Mouse (Mus musculus) MEL (cell line): ENCODE data around the gene Fam19a1. TPM values are rescaled to one million over a fixed set of nuclear protein-coding genes. Genes with fewer than 3 reads are reported as not detected.
"Not testable (repeated sequence)": the region's sequence is repeated elsewhere in the genome, so short reads cannot be mapped to it uniquely, and the experiment has no call there.

Experiments used
- DNase-seq: peaks from one replicate; pipeline ENCODE4 v3.0.0; 2011; ENCODE audit warnings: low read depth, low spot score
- H3K27ac ChIP-seq: 2 replicates; pipeline ENCODE4 v1.5.1; 2012; ENCODE audit warnings: low read depth, mild to moderate bottlenecking, control low read depth, low read length, moderate library complexity; ENCODE audit not compliant: control insufficient read depth
- H3K27me3 ChIP-seq, 2 experiments: fragments of 150-350 bp in 1 of 2; sonication (generic) in 1 of 2; 2 replicates each; pipeline ENCODE4 v1.6.1; 2012; ENCODE audit warnings: low read length in 2 of 2, mild to moderate bottlenecking in 2 of 2, improper control_type of control experiment in 1 of 2, moderate library complexity in 1 of 2; ENCODE audit not compliant: insufficient read depth in 2 of 2, control insufficient read depth in 1 of 2
- H3K36me3 ChIP-seq, 2 experiments: 2 replicates each; pipeline ENCODE4 v1.6.1; 2012 to 2014; ENCODE audit warnings: low read length in 2 of 2, improper control_type of control experiment in 1 of 2, inconsistent platforms in 1 of 2, mild to moderate bottlenecking in 1 of 2; ENCODE audit not compliant: insufficient read depth in 2 of 2, control insufficient read depth in 1 of 2
- H3K4me1 ChIP-seq, 2 experiments: fragments of 150-350 bp in 1 of 2; sonication (generic) in 1 of 2; 2 replicates each; pipeline ENCODE4 v1.6.1; 2012; ENCODE audit warnings: low read length in 2 of 2, improper control_type of control experiment in 1 of 2, mild to moderate bottlenecking in 1 of 2; ENCODE audit not compliant: insufficient read depth in 2 of 2, control insufficient read depth in 1 of 2
- H3K4me3 ChIP-seq, 2 experiments: fragments of 150-350 bp in 1 of 2; sonication (generic) in 1 of 2; 2 replicates each; pipeline ENCODE4 v1.5.1; 2012; ENCODE audit warnings: low read depth in 2 of 2, low read length in 2 of 2, mild to moderate bottlenecking in 2 of 2, moderate library complexity in 2 of 2, control low read depth in 1 of 2, improper control_type of control experiment in 1 of 2; ENCODE audit not compliant: control insufficient read depth in 1 of 2, insufficient read depth in 1 of 2
- H3K79me2 ChIP-seq: 2 replicates; pipeline ENCODE4 v1.6.1; 2012; ENCODE audit warnings: mild to moderate bottlenecking, low read length, moderate library complexity; ENCODE audit not compliant: control insufficient read depth, poor library complexity, insufficient read depth
- H3K9ac ChIP-seq: 2 replicates; pipeline ENCODE4 v1.6.1; 2012; ENCODE audit warnings: low read depth, mild to moderate bottlenecking, control low read depth, low read length, moderate library complexity; ENCODE audit not compliant: control insufficient read depth, poor library complexity, severe bottlenecking
- H3K9me3 ChIP-seq: fragments of 150-350 bp; sonication (generic); replicated peaks from 2 replicates; pipeline ENCODE4 v1.6.1; 2012; ENCODE audit warnings: mild to moderate bottlenecking, low read length, improper control_type of control experiment, moderate library complexity; ENCODE audit not compliant: insufficient read depth
- BHLHE40 ChIP-seq: IDR thresholded peaks from 2 replicates; pipeline ENCODE4 v1.6.1; 2012; ENCODE audit warnings: low read depth, mild to moderate bottlenecking, inconsistent platforms, low read length, improper control_type of control experiment, borderline replicate concordance
- CHD2 ChIP-seq: IDR thresholded peaks from 2 replicates; pipeline ENCODE4 v1.6.1; 2011; ENCODE audit warnings: low read length, improper control_type of control experiment
- E2F4 ChIP-seq: IDR thresholded peaks from 2 replicates; pipeline ENCODE4 v1.6.1; 2011; ENCODE audit warnings: low read depth, low read length, improper control_type of control experiment, borderline replicate concordance
- EP300 ChIP-seq, 2 experiments: IDR thresholded peaks; 2 replicates each; pipeline ENCODE4 v1.6.1; 2011; ENCODE audit warnings: improper control_type of control experiment in 2 of 2, low read length in 2 of 2, low read depth in 1 of 2, mild to moderate bottlenecking in 1 of 2
- ETS1 ChIP-seq: IDR thresholded peaks from 2 replicates; pipeline ENCODE4 v1.6.1; 2012; ENCODE audit warnings: low read depth, mild to moderate bottlenecking, inconsistent platforms, low read length, improper control_type of control experiment, moderate library complexity
- GATA1 ChIP-seq: IDR thresholded peaks from 2 replicates; pipeline ENCODE4 v1.6.1; 2011; ENCODE audit warnings: low read depth, low read length, improper control_type of control experiment
- HCFC1 ChIP-seq: IDR thresholded peaks from 2 replicates; pipeline ENCODE4 v1.6.1; 2012; ENCODE audit warnings: low read depth, mild to moderate bottlenecking, inconsistent platforms, low read length, improper control_type of control experiment, moderate library complexity
- JUND ChIP-seq: IDR thresholded peaks from 2 replicates; pipeline ENCODE4 v1.6.1; 2011; ENCODE audit warnings: low read depth, mild to moderate bottlenecking, improper control_type of control experiment, low read length
- KAT2A ChIP-seq: conservative IDR thresholded peaks from 2 replicates; pipeline ENCODE4 v1.6.1; 2012; ENCODE audit warnings: low read depth, low read length, improper control_type of control experiment, inconsistent platforms
- MAZ ChIP-seq: IDR thresholded peaks from 2 replicates; pipeline ENCODE4 v1.6.1; 2012; ENCODE audit warnings: low read depth, mild to moderate bottlenecking, inconsistent platforms, low read length, improper control_type of control experiment
- MEF2A ChIP-seq: IDR thresholded peaks from 2 replicates; pipeline ENCODE4 v1.6.1; 2014; ENCODE audit warnings: low read depth, mild to moderate bottlenecking, inconsistent platforms, low read length, improper control_type of control experiment; ENCODE audit not compliant: poor library complexity, insufficient replicate concordance, severe bottlenecking; ENCODE audit errors: extremely low read depth
- MYB ChIP-seq: IDR thresholded peaks from 2 replicates; pipeline ENCODE4 v1.6.1; 2011; ENCODE audit warnings: mild to moderate bottlenecking, low read depth, low read length, improper control_type of control experiment
- NELFE ChIP-seq: IDR thresholded peaks from 2 replicates; pipeline ENCODE4 v1.6.1; 2011; ENCODE audit warnings: low read depth, low read length, improper control_type of control experiment
- NRF1 ChIP-seq: IDR thresholded peaks from 2 replicates; pipeline ENCODE4 v1.6.1; 2014; ENCODE audit warnings: low read depth, mild to moderate bottlenecking, inconsistent platforms, low read length, improper control_type of control experiment, moderate library complexity; ENCODE audit not compliant: poor library complexity, insufficient read depth, severe bottlenecking
- SIN3A ChIP-seq: IDR thresholded peaks from 2 replicates; pipeline ENCODE4 v1.6.1; 2012; ENCODE audit warnings: low read length, improper control_type of control experiment, inconsistent platforms
- SMC3 ChIP-seq: IDR thresholded peaks from 2 replicates; pipeline ENCODE4 v1.6.1; 2011; ENCODE audit warnings: low read depth, low read length, improper control_type of control experiment
- TBP ChIP-seq: IDR thresholded peaks from 2 replicates; pipeline ENCODE4 v1.8.0; 2011; ENCODE audit warnings: low read depth, low read length, improper control_type of control experiment
- USF1 ChIP-seq: IDR thresholded peaks from 2 replicates; pipeline ENCODE4 v1.6.1; 2014; ENCODE audit warnings: low read depth, mild to moderate bottlenecking, inconsistent platforms, low read length, improper control_type of control experiment, moderate library complexity
- ZC3H11A ChIP-seq: IDR thresholded peaks from 2 replicates; pipeline ENCODE4 v1.6.1; 2012; ENCODE audit warnings: low read depth, mild to moderate bottlenecking, inconsistent platforms, low read length, improper control_type of control experiment
- ZKSCAN1 ChIP-seq: IDR thresholded peaks from 2 replicates; pipeline ENCODE4 v1.6.1; 2012; ENCODE audit warnings: low read depth, mild to moderate bottlenecking, inconsistent platforms, low read length, improper control_type of control experiment, moderate library complexity
- ZNF384 ChIP-seq: IDR thresholded peaks from 2 replicates; pipeline ENCODE4 v1.6.1; 2012; ENCODE audit warnings: low read depth, mild to moderate bottlenecking, inconsistent platforms, low read length, improper control_type of control experiment
- polyA plus RNA-seq, 2 experiments: library from polyadenylated mRNA; stranded (reverse) in 1 of 2; unstranded in 1 of 2; fragments of >175 nt in 1 of 2; fragments of >200 nt in 1 of 2; gene quantifications; 2 replicates each; pipeline versions ENCODE4 v1.2.1 to v1.2.4; 2012; ENCODE audit warnings: low replicate concordance in 2 of 2, low read depth in 1 of 2; ENCODE audit not compliant: insufficient read length in 2 of 2, insufficient read depth in 1 of 2, missing spikeins in 1 of 2
- total RNA-seq: library from RNA; depleted of rRNA; stranded (reverse); fragments of 300-350 nt; gene quantifications from 2 replicates; pipeline ENCODE4 v1.2.3, GENCODE M21; 2012

The Fam19a1 gene
- total and polyA plus RNA-seq, 3 experiments = not detected

- H3K4me3 ChIP-seq = no peak overlapping the region
- no peaks in the 10 kb centered on the region for H3K27me3 ChIP-seq
- H3K9me3 ChIP-seq = no peaks in the 10 kb centered on the region
- no peaks in the 10 kb centered on the region for H3K4me1 ChIP-seq
- no peak for TF ChIP-seq KAT2A
- TF ChIP-seq NRF1 = no peak
- TF ChIP-seq MAZ = no peak
- TF ChIP-seq TBP = no peak
- no peak for TF ChIP-seq MYB
- no peak for TF ChIP-seq SMC3
- no peak for TF ChIP-seq JUND
- no peak for TF ChIP-seq ZC3H11A
- no peak for TF ChIP-seq ETS1
- TF ChIP-seq GATA1 = no peak
- TF ChIP-seq NELFE = no peak
- TF ChIP-seq ZKSCAN1 = no peak
- TF ChIP-seq HCFC1 = no peak
- TF ChIP-seq CHD2 = no peak
- TF ChIP-seq USF1 = no peak
- TF ChIP-seq MEF2A = no peak
- no peak for TF ChIP-seq EP300 (IDR thresholded peaks at IDR 0.05; ENCODE audit: low read depth in 1 of 2, low read length in 2 of 2)
- no peak for DNase-seq
- H3K36me3 ChIP-seq = no peaks in the 10 kb centered on the region
- no peak overlapping the region for H3K27ac ChIP-seq
- H3K9ac ChIP-seq = no peak overlapping the region
- H3K79me2 ChIP-seq = no peaks in the 10 kb centered on the region
Measured at GRCm38 (mm10) chr6:96186517-96186916, 73.6 kb downstream of the Fam19a1 start.

DNA sequence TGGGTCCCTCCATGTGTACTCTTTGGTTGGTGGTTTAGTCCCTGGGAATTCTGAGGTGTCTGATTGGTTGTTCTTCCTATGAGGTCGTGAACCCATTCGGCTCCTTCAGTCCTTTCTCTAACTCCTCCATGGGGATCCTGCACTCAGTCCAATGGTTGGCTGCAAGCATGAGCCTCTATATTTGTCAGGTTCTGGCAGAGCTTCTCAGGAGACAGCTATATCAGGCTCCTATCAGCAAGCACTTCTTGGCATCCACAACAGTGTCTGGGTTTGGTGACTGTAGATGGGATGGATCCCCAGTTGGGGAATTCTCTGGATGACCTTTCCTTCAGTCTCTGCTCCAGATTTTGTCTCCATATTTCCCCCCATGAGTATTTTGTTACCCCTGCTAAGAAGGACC lies 86.0 kb downstream of the Fam19a1 start:
- H3K9ac ChIP-seq, H3K4me3 ChIP-seq, DNase-seq, H3K27ac ChIP-seq, H3K4me1 ChIP-seq, H3K36me3 ChIP-seq, H3K79me2 ChIP-seq, H3K27me3 ChIP-seq, H3K9me3 ChIP-seq: not testable (repeated sequence)

- no peak for DNase-seq
- Histone ChIP-seq H3K79me2 (no peaks in the 10 kb centered on the region), H3K9ac (no peak overlapping the region)
Measured at GRCm38 (mm10) chr6:96205395-96205794, 92.4 kb downstream of the Fam19a1 start.

More at GRCm38 (mm10) chr6:96205395-96205794, 92.4 kb downstream of the Fam19a1 start:
- no peaks in the 10 kb centered on the region for H3K36me3 ChIP-seq
- no peak overlapping the region for H3K27ac ChIP-seq
- TF ChIP-seq SIN3A = no peak
- no peak for TF ChIP-seq BHLHE40
- no peak for TF ChIP-seq MEF2A
- no peak for TF ChIP-seq MAZ
- no peak for TF ChIP-seq E2F4
- no peak for TF ChIP-seq ZKSCAN1
- TF ChIP-seq ZNF384 = no peak
- no peak for TF ChIP-seq HCFC1
- TF ChIP-seq, all 39 proteins: peak for 0
- Histone ChIP-seq H3K27me3 (no peaks in the 10 kb centered on the region), H3K9me3 (no peaks in the 10 kb centered on the region), H3K4me3 (no peak overlapping the region), H3K4me1 (no peaks in the 10 kb centered on the region)
